Mouse (Mus musculus) left cerebral cortex, postnatal 10 days (tissue): ENCODE measurements at regions not wholly inside any gene's neighbourhood (a gene's known extent, or its start where the extent isn't known, plus 50 kb on each side); places are given as distances from the start of the nearest gene placed in this dataset.
A peak's percentile ranks its signal among the peaks of the same experiment; 100 is the strongest.

Experiments
- DNase-seq, 2 experiments: peaks; one replicate each; pipeline ENCODE4 v3.0.0; 2021 to 2022; ENCODE audit warnings: low spot score in 2 of 2, mixed read lengths in 1 of 2; ENCODE audit errors: extremely low spot score in 1 of 2
- intact Hi-C: fragments of 180-260 bp; cut with DNase I; formaldehyde crosslinking; loops from one replicate; pipeline ENCODE4 v1.15.1; 2025

DNA sequence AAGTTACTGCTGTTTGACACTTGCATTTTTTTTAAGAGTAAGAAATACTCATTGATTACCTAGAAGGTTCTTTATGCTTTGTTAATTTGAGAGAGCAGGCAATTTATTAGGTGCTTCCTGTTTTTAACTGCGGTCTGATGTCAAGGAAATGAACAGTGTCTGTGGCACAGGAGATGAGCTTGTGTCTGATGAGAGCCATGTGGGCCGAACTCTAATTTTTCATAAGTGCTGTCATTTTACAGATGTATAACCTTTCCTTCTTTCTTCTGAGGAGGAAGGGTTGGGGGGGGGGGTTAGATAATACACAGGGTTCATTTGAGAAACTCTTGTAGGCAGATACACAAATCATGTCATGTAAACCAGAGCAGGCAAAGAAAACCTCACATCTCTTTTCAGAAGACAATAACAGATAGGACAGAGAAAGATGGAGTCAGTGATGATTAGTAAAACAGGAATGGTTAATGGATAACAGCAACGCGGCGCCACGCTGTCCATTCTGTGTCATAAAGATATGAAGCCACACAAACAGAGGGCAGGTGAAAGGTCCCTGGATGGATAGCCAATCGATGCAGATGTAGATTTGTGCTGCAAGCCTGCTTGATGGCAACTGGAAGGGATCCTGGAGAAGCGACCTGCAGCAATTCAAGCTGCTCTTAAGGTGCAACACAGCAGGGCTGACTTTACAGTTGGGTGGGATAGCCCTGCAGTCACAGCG is 291.4 kb upstream of the Fam241a start:
- intact Hi-C loops = loop anchor here (5.0 kb wide), 1 partner anchor 150 kb away; no protein-coding TSS in a partner anchor
- DNase-seq = no peak

DNA sequence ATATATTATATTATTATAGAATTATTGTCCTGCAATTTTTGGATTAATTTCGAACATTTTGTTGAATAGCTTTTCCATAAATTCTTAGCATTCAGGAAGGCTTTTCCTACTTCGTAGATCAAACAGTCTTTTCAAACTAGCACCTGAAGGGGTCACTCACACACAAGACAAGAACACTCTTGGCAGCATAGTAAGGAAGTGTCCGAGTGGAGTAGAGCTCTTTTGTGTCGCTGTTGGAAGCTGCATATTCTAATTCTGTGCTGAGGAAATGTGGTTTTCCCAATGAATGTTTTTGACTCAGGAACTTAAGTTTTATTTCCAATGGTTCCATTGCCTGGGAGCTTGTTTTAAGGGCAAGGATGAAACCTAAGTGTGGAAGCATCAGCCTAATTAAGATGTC is 290.2 kb upstream of the Fam241a start:
- intact Hi-C loops = loop anchor here (5.0 kb wide), 1 partner anchor 151 kb away; no protein-coding TSS in a partner anchor
- DNase-seq = no peak

DNA sequence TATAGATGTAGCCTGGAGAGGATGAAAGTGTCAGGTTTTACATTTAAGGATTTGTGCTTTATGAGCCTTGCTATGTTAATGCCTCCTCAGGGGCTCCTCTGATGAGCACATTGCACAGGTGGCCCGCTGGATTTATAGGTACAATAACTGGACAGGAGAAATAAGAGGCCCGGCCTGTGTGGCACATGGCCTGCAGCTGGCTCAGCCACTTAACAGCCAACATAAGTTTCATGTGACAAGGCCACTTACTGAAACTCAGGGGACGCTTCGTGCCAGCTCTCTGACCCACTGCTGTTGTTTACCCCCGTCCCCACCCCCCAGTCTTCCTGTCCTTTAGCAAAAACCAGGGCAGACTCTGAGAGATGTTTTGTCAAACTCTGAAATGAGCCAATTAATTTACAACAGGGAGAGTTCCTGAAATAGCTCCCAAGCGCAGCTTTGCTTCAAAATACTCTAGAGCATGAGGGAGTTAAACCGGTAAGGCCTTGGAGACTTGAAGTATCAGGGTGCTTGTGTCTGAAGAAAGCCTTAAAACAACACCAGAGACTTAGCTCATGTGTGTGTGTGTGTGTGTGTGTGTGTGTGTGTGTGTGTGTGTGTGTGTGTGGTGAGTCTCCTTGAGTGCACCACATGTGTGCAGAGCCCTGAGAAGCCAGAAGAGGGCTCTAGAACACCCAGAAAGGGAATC is 285.2 kb upstream of the Fam241a start:
- no peak for DNase-seq
- intact Hi-C loops = no loop called here

DNA sequence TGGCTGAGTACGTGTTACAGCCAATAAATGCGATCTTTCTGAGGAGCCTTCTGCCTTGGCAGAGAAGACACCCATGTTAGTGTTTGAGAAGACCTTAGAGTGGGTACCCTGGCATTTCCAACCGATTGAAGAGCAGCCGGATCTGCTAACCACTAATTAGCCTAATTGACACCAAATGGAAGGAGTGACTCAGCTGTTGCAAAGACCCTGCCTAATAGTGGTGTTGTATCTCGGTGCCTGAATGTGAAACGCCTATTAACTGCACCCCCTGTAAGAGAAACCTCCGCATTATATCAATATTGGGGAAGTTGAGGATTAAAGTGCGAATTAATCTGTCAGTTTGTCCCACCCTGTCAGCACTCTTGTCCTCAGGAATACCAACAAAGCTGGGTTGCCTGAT is 253.1 kb upstream of the Fam241a start:
- DNase-seq = no peak
- intact Hi-C loops = no loop called here

DNA sequence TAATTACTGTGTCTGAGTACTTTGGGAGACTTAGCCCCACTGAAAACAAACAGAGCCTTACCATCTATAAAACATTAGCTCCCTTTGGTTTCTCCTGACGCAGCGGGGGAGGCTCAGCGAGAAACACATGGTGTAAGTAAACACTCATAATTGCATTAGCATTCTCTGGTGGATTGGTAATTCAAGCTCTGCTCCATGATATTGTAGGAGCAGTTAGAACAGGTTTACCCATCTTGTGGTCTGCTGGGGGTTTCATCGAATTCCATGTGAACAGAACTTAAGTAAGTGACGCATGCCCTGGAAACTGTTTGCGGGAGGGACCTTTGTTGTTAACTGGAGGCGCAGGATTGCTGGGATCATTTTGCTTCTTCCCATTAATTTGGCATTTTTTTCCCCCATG is 249.2 kb upstream of the Fam241a start:
- intact Hi-C loops = no loop called here
- DNase-seq = no peak

DNA sequence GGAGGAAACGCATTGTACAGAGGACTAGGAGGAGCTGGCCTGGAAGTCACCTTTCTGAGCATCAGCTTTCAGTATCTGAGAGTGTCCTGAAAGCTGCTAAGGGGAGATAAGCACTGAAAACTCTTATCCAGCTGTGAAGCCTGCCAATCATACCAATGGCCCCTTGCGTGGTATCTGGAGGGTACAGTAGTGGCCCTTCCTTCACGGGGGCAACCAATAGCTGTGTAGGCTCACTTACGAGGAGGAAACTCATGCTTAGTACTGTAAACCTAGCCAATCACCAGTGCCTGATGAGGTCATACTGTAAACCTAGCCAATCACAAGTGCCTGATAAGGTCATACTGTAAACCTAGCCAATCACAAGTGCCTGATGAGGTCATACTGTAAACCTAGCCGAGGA is 231.7 kb upstream of the Fam241a start:
- intact Hi-C loops = no loop called here
- DNase-seq = no peak

DNA sequence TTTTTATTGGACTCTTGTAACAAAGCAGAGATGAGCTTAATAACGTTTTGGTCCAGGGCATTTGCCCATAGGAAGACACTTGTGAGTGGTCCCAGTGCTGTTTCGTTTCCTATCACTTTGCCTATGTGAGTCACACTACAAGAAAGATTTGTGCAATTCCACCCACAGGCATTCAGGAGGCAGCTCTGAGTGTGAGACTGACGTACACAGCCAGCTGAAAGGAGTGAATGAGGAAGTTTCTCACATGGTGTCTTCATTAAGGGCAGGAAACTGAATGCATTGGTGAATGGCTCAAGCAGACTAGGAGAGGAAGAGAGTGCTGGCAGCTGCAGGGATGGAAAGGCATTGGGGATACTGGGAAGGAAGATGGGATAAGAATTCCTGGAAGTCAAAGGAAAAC is 230.5 kb upstream of the Fam241a start:
- intact Hi-C loops = no loop called here
- DNase-seq = no peak

DNA sequence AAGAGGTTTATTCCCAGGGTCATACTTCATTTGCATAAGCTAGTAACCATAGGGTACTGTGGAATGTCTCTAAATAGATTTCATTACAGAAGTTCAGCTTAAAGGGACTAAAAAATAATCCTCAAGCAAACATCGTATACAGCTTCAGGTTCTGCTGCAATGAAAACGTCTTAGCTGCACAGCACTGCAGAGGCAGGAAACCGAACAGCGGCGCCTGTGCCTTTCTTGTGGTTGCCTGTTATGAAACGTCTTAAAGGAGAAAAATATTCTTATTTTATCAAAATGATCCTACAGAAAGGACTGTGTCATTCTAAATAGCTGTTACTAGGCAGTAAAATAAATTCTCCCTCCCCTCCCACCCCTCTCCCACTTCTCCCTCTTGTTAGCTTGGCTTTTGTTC is 226.0 kb upstream of the Fam241a start:
- DNase-seq = no peak
- intact Hi-C loops = no loop called here

DNA sequence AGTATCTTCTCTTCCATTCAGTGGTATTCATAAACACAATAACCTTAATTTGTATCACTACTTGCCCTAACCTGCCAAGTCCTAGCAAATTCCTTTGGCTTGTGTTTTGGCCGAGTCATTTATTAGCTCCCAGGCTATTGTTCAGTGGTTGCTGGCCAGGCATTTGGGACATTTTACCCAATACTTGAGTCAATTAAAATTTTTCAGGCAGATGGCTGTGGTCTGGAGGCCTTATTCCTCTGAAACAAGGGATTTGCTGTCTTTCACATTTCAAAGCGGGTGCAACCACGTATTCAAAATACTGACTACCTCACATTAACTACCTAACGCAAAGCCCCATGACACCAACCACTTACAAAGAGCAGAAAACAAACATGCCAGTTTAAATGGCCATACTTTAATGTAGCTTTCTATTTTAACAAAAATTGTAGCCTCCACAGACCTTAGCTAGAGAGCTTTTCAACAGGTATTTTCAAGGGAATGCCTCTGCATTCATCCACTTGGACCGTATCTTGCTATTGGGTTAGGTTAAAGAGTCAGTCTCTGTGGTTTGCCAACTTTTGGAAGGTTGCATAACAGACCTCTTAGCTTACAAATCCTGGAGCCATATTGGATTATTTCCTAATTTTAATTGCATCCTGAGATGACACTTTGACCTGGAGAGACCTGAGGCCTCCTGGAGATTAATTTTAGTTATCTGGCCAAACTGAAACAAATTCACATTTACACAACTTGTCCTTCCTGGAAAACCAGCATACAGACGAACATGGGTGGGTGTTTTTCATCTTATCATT is 224.7 kb upstream of the Fam241a start:
- DNase-seq = no peak
- intact Hi-C loops = no loop called here

DNA sequence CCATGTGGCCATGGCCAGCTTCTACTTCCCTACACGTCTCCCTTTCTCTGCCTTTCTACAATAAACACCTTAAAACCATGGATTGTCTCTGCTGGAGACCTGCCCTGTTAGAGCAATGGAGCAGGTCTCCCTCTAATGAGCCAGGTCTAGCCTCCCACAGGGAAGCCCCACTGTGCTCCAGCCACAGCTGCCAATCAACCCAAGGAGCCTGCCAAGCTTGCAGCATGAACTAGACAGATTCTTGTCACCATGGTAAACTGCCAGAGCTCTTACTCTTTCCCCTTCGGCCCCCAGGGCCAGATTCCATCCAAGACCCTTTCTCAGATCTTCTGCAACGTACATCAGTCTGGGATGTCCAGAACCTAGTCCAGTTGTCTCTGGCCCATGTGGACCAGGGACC is 217.1 kb upstream of the Fam241a start:
- no peak for DNase-seq
- intact Hi-C loops = no loop called here

DNA sequence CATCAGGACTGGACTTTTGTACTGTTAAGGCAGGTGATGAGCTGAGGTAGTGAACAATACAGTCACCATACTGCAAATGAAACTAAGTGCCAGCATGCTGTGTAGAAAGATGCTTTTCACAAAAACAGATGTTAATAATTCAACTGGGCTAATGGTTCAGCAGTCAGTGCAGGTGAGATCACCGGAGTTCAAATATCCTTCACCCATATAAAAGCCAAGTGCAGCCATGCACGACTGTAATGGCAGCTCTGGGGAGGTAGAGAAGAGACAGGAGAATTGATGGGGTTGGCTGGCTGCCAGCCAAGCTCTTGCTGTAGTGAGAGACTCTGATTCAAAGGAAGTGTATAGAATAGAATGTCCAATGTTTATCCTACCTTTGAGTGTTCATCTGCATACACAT is 214.3 kb upstream of the Fam241a start:
- intact Hi-C loops = no loop called here
- DNase-seq = no peak

DNA sequence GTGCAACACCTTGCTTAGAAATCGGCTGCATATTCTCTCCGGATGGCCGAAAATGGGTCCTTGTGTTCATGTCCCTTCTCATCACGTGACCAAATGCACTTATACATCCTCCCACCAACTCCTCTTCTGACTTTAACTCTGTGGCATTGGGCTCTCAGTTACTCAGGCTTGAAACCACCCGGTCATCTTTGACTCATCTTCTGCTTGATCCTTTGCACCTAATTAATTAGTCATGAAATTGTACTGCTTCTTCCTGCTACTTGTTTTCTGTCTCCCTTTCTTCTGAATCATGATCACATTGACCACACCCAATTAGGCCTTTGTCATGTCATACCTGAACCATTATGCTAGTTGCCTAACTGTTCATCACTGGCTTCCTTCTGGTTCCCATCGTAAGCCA is 208.4 kb upstream of the Fam241a start:
- DNase-seq = no peak
- intact Hi-C loops = no loop called here

DNA sequence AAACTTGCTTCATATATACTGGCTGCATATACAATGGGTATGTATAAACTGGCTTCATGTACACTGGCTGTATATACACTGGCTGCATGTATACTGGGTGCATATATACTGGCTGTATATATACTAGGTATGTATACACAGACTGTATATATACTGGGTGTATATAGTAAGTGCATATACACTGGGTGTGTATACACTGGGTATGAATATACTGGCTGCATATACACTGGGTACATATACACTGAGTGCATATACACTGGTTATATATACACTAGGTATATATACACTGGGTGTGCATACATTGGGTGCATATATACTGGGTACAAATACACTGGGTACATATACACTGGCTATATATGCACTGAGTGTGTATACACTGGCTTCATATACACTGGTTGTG is 196.9 kb upstream of the Fam241a start:
- intact Hi-C loops = no loop called here
- DNase-seq = no peak

DNA sequence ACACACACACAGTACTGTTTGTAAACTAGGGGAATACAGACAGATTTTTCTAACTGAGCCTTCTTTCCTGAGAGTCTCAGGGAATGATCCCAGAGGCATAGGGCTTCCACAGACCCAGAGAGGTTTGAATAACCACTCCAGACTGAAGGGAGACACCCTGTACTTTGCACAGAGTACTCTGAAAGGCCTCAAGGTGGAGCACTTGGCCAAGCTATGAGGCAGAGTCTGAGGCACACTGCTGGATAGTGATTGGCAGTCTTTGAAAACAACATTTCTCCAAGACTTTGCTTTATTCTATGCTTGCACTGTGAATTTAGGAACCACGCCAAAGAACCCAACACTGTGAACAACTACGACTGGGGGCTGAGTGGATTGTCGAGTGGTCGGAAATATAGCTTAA is 192.1 kb upstream of the Fam241a start:
- peak; percentile 38 to 48 for DNase-seq
- intact Hi-C loops = loop anchor here (5.0 kb wide), 1 partner anchor 249 kb away; no protein-coding TSS in a partner anchor

DNA sequence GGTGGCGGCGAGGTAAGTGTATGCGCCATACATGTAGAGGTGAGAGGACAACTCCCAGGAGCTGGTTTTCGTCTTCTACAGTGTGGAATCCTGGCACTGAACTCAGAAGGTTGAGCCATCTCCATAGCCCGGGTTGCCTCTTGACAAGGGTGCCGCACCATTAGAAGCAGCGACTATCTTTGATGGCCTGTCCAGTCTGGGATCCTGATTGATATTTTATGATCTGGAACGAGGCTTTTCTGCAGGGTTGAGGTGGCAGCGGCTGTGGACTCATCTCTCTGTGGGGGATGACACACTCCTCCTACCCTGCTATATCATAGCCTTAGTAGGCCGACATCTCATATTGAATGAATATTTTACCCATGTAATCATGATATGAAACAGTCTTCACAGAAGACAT is 191.0 kb upstream of the Fam241a start:
- intact Hi-C loops = loop anchor here (5.0 kb wide), 1 partner anchor 250 kb away; no protein-coding TSS in a partner anchor
- DNase-seq = no peak

DNA sequence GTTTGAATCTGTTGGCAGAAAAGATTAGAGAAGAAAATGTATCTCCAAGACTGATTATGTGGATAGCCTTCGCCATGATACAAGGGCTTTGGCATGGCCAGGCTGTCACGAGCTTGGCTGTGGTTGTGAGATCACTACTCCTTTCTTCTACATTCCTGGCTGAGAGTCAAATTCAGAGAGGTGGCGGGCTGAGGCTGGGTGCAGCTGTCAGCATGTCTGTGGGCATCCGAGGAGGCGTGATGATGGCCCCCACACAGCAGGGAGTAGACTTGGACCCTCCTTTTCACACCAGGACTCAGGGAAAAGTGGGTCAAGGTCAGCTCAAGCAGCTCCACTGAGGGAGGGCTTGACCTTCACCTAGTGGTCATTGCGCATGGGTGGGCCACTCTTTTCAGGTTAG is 186.3 kb upstream of the Fam241a start:
- intact Hi-C loops = no loop called here
- no peak for DNase-seq

DNA sequence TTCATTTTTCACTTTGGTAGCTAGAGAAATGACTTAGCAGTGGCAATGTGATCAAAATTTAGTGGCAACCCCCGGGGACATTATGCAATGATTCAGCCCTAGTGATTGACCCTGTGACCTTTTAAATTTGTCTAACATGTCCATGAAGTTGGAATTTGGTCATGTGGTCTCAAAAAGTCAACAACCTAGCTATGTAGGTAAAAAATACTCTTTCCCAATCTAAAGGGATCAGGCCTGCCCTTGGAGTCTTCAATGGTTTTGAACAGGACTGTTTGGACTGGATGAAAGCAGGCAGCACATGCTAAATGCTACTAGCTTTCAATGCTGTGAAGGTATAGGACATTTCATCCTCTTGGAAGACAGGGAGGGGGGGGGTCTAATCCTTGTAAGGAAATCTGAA is 185.3 kb upstream of the Fam241a start:
- intact Hi-C loops = no loop called here
- no peak for DNase-seq

DNA sequence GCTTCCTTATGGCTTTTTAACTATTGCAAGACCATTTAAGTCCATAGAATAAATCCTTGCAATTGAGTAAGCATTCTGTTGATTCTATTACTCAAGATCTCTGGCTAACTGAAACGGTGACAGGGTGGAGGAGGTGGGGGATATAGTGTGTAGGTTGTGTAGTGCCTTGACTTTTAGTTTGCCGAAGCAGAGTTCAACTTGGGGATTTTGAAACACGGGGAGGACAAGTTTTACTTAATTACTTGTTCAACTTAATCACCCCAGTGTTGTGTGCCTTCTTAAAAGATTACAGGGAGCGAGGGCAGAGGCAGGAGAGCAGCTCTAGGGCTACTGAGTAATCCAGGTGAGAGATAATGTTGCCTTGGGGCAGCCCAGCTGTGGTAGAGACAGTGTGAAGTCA is 171.7 kb upstream of the Fam241a start:
- intact Hi-C loops = no loop called here
- DNase-seq = no peak

DNA sequence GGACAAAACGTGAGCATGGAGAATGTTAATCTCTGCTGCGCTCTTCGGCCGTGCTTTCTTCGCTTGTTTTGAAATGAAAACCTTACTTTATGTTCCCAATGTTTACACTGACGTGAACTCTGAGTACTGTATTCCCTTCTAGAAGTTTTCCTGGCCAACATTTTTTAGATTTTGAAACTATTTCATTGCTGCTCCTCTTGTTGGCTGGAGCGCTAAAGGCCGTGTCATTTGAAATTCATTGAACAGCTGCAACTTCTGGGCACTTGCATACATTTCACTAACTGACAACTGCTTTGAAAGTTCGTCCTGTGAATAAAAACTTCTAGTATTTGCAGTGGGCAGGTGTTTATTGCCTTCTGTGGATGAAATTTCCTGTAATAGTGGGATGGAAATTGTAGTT is 157.9 kb upstream of the Fam241a start:
- intact Hi-C loops = no loop called here
- no peak for DNase-seq

DNA sequence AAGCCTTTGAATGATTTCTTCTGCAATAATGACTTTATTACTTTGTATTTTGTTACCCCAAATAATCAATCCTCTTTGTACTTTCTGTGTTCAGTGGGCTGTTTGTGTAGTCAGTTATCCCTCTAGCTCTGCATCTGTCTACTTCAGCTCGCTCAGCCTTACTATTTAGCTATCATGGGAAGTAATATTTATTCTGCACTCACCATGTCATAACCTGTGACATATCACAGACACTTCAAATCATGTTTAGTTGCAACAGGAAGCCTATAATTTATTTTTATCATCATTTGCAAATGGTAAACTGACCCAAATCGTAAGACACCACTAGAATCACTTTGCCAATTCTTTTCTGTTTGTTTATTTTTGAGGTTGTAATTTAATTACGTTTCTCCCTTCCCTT is 147.6 kb upstream of the Fam241a start:
- DNase-seq = no peak
- intact Hi-C loops = no loop called here
